ENCODE assay signal across 11 mouse cellular contexts in genomic region chr10:90852432-90852831, GRCm38 (mm10).
"Had no signal": no experiment of that assay in that cellular context is flagged by ENCODE, and none has a peak within 500 bp of the region (broad histone marks: within the 10 kb centered on the region; RNA-seq: fewer than 3 reads in every experiment).

No protein-coding gene starts in this region.

- H3K4me3 ChIP-seq: intestine, embryonic 15.5 days; midbrain, embryonic 12.5 days had no signal

- H3K9me3 ChIP-seq: intestine, embryonic 15.5 days; midbrain, embryonic 12.5 days had no signal

- H3K36me3 ChIP-seq: intestine, embryonic 15.5 days; midbrain, embryonic 12.5 days had no signal

- ATAC-seq: hindbrain, postnatal 0 days; intestine, embryonic 15.5 days; midbrain, embryonic 16.5 days had no signal

- H3K4me1 ChIP-seq: intestine, embryonic 15.5 days; midbrain, embryonic 12.5 days had no signal

- DNase-seq: kidney, adult 2 months; layer of hippocampus, adult 9-11 months; layer of hippocampus, postnatal 36 days; lung, adult 18-20 months; thymus, adult 18-20 months; thymus, postnatal 14 days had no signal

- H3K9ac ChIP-seq: intestine, embryonic 15.5 days; liver, embryonic 14.5 days; midbrain, embryonic 12.5 days had no signal

- H3K4me2 ChIP-seq: intestine, embryonic 15.5 days; midbrain, embryonic 12.5 days had no signal

- H3K27ac ChIP-seq: hindbrain, postnatal 0 days; intestine, embryonic 15.5 days; liver, embryonic 14.5 days; midbrain, embryonic 12.5 days had no signal

- H3K27me3 ChIP-seq: intestine, embryonic 15.5 days; midbrain, embryonic 12.5 days had no signal
